9 mouse cellular contexts compared by ENCODE assay signal in genomic region chr2:90639747-90640699, GRCm38 (mm10). TPM values are rescaled to one million over a fixed set of nuclear protein-coding genes. Genes with fewer than 3 reads are reported as not detected.
DNase-seq lines count a peak whose midpoint lies in the region; ATAC-seq and TF ChIP-seq lines count a peak whose summit lies in the region.
"Had no signal": no experiment of that assay in that cellular context is flagged by ENCODE, and none has a peak within 500 bp of the region (broad histone marks: within the 10 kb centered on the region; RNA-seq: fewer than 3 reads in every experiment).

No protein-coding gene starts in this region.

- H3K27ac ChIP-seq in hindbrain, postnatal 0 days: no peak overlapping the region
- H3K27ac ChIP-seq in hindbrain, embryonic 13.5 days: no peak overlapping the region
- no peak overlapping the region for H3K27ac ChIP-seq in ES-E14 (ENCODE audit: insufficient read depth, low read depth, low read length, poor library complexity, severe bottlenecking)

- H3K9ac ChIP-seq in hindbrain, postnatal 0 days (replicated peaks; ENCODE audit: low read length): no peak overlapping the region
- H3K9ac ChIP-seq in hindbrain, embryonic 13.5 days: no peak overlapping the region
- H3K9ac ChIP-seq in ES-E14 (ENCODE audit: insufficient read depth, low read depth, low read length, poor library complexity, severe bottlenecking): no peak overlapping the region

- TF ChIP-seq CTCF in hindbrain, postnatal 0 days (IDR thresholded peaks at IDR 0.05; ENCODE audit: low read depth): no peak

- 60% methylated on average over 5 of the region's 5 CpGs for WGBS in hindbrain, postnatal 0 days
- WGBS in hindbrain, embryonic 13.5 days: 66% methylated on average over 5 of the region's 5 CpGs

- no peaks in the 10 kb centered on the region for H3K4me1 ChIP-seq in hindbrain, postnatal 0 days (ENCODE audit: insufficient read depth, low read length)
- peaks cover 15% of the 10 kb centered on the region for H3K4me1 ChIP-seq in hindbrain, embryonic 13.5 days (replicated peaks)
- no peaks in the 10 kb centered on the region for H3K4me1 ChIP-seq in ES-E14 (ENCODE audit: control insufficient read depth in 2 of 2, insufficient read depth in 2 of 2, low read length in 2 of 2, poor library complexity in 1 of 2)

- H3K36me3 ChIP-seq in hindbrain, postnatal 0 days (ENCODE audit: insufficient read depth, low read length): no peaks in the 10 kb centered on the region
- no peaks in the 10 kb centered on the region for H3K36me3 ChIP-seq in hindbrain, embryonic 13.5 days
- no peaks in the 10 kb centered on the region for H3K36me3 ChIP-seq in ES-E14 (ENCODE audit: control insufficient read depth, insufficient read depth, low read length, poor library complexity, severe bottlenecking)

- in situ Hi-C loops in ES-E14 (cut with MboI; ENCODE audit: low sequenced_read_pairs in 2 of 2, unreplicated experiment in 2 of 2): no loop called here

- H3K9me3 ChIP-seq in hindbrain, postnatal 0 days (ENCODE audit: low read length): no peaks in the 10 kb centered on the region
- H3K9me3 ChIP-seq in hindbrain, embryonic 13.5 days: no peaks in the 10 kb centered on the region
- H3K9me3 ChIP-seq in ES-E14 (ENCODE audit: control insufficient read depth, insufficient read depth, low read depth, low read length): no peaks in the 10 kb centered on the region

- DNase-seq in hindbrain, postnatal 0 days (ENCODE audit: low spot score): peak; percentile 7
- no peak for DNase-seq in ES-E14 (ENCODE audit: low read depth, low spot score)
- DNase-seq in kidney, postnatal 25 days: peak; percentile 39 to 84
- no peak for DNase-seq in gastrocnemius, postnatal 36 days
- no peak for DNase-seq in cerebellum, postnatal 14 days
- DNase-seq in left cerebral cortex, adult 11 months (ENCODE audit: low spot score): no peak
- DNase-seq: cerebellum, adult 9-11 months had no signal

- intact Hi-C loops in gastrocnemius, postnatal 36 days (cut with DNase I): no loop called here

- 0 out of 2 replicates have a peak, but pooled peaks have one; percentile 47 for ATAC-seq in hindbrain, postnatal 0 days
- ATAC-seq in hindbrain, embryonic 13.5 days (ENCODE audit: low FRiP score): no peak
- ATAC-seq in common myeloid progenitor, adult 5-6 weeks (replicated peaks; ENCODE audit: low read depth, poor library complexity, severe bottlenecking): 0 out of 2 replicates have a peak, but pooled peaks have one; percentile 5

- H3K27me3 ChIP-seq in hindbrain, postnatal 0 days (ENCODE audit: insufficient read depth, low read length): no peaks in the 10 kb centered on the region
- no peaks in the 10 kb centered on the region for H3K27me3 ChIP-seq in hindbrain, embryonic 13.5 days

- H3K4me2 ChIP-seq in hindbrain, postnatal 0 days (ENCODE audit: low read depth, low read length): no peak overlapping the region
- no peak overlapping the region for H3K4me2 ChIP-seq in hindbrain, embryonic 13.5 days

- H3K4me3 ChIP-seq in hindbrain, postnatal 0 days (ENCODE audit: low read length): no peak overlapping the region
- H3K4me3 ChIP-seq in hindbrain, embryonic 13.5 days: no peak overlapping the region
- no peak overlapping the region for H3K4me3 ChIP-seq in ES-E14 (ENCODE audit: insufficient read depth in 1 of 2, low read depth in 1 of 2, low read length in 2 of 2, poor library complexity in 1 of 2, severe bottlenecking in 1 of 2)

TF ChIP-seq in ES-E14, 5 proteins besides CTCF, POLR2A, EP300 and RAD21:
- peak; percentile 61 for TF ChIP-seq ZNF384 (IDR thresholded peaks at IDR 0.05; ENCODE audit: low read depth, low read length)
- no peak for TF ChIP-seq CHD2 (IDR thresholded peaks at IDR 0.05; ENCODE audit: low read depth, low read length)
TF ChIP-seq in ES-E14: peak in this region for 1.

RNA-seq across cellular contexts. Expression of gene Nup160, which starts 37.0 kb away (rescaled TPM):
- 13.5 and 14.3 TPM in 2 replicates for total RNA-seq in hindbrain, postnatal 0 days (2014; rRNA removed)
- polyA plus RNA-seq in hindbrain, postnatal 0 days (2015; fragmentation: Nextera tagmentation; extraction: Ambion mirVana): 12.4 and 13.7 TPM in 2 replicates
- polyA plus RNA-seq in hindbrain, embryonic 13.5 days (2015; fragmentation: Nextera tagmentation; extraction: Ambion mirVana): 23.2 and 24.9 TPM in 2 replicates
- 72.6 and 81.9 TPM in 2 replicates for total RNA-seq in ES-E14 (2012; rRNA removed)
- 40.7 and 80.8 TPM in 2 replicates for total RNA-seq in common myeloid progenitor, adult 5-6 weeks (2017)
- total RNA-seq in gastrocnemius, postnatal 36 days (2021): 10 to 100 TPM in 1 of 2 experiments, 1 to 10 TPM in 1; 9.9 to 13.6 TPM

RNA-seq across cellular contexts. Expression of gene Ptprj, which starts 59.6 kb away (rescaled TPM):
- 37.8 and 39.1 TPM in 2 replicates for total RNA-seq in hindbrain, postnatal 0 days (2014; rRNA removed)
- 4.6 and 4.7 TPM in 2 replicates for polyA plus RNA-seq in hindbrain, postnatal 0 days (2015; fragmentation: Nextera tagmentation; extraction: Ambion mirVana)
- polyA plus RNA-seq in hindbrain, embryonic 13.5 days (2015; fragmentation: Nextera tagmentation; extraction: Ambion mirVana): 3.8 and 4.3 TPM in 2 replicates
- total RNA-seq in ES-E14 (2012; rRNA removed): 10.7 and 17.2 TPM in 2 replicates
- total RNA-seq in common myeloid progenitor, adult 5-6 weeks (2017): 19.4 and 22.7 TPM in 2 replicates
- total RNA-seq in gastrocnemius, postnatal 36 days (2021): 1 to 10 TPM; 2.7 to 3.6 TPM

Comparison
In these comparisons a context has a peak if more than half of its experiments do, and no peak if none do; other contexts are left out.
1. DNase-seq: peak in hindbrain, postnatal 0 days (single experiment) and kidney, postnatal 25 days (2 of 2); none in ES-E14 (single experiment), gastrocnemius, postnatal 36 days (0 of 2), cerebellum, postnatal 14 days (0 of 2) and left cerebral cortex, adult 11 months (single experiment).